Mouse (Mus musculus) kidney, adult 2 months (tissue): Measurements from ENCODE around the gene Col4a2. TPM values are rescaled to one million over a fixed set of nuclear protein-coding genes. Genes with fewer than 3 reads are reported as not detected.
A peak's percentile ranks its signal among the peaks of the same experiment; 100 is the strongest.
"Not testable (repeated sequence)": the region's sequence is repeated elsewhere in the genome, so short reads cannot be mapped to it uniquely, and the experiment has no call there.

ENCODE experiments used
- DNase-seq: peaks from one replicate; pipeline ENCODE4 v3.0.0; 2021
- H3K27ac ChIP-seq: fragments of 200-500 bp; 2 replicates; pipeline ENCODE4 v1.5.1; 2012; ENCODE audit warnings: low read depth, low read length, control low read depth, inconsistent platforms; ENCODE audit not compliant: insufficient read depth
- H3K27me3 ChIP-seq: fragments of 200-500 bp; replicated peaks from 2 replicates; pipeline ENCODE4 v1.6.1; 2012; ENCODE audit warnings: mild to moderate bottlenecking, moderate library complexity, low read length, inconsistent platforms; ENCODE audit not compliant: control insufficient read depth, insufficient read depth
- H3K36me3 ChIP-seq: fragments of 200-500 bp; 2 replicates; pipeline ENCODE4 v1.6.1; 2012; ENCODE audit warnings: mild to moderate bottlenecking, moderate library complexity, low read length, inconsistent platforms; ENCODE audit not compliant: control insufficient read depth, insufficient read depth
- H3K4me1 ChIP-seq: fragments of 200-500 bp; 2 replicates; pipeline ENCODE4 v1.6.1; 2011; ENCODE audit warnings: low read length; ENCODE audit not compliant: control insufficient read depth, insufficient read depth
- H3K4me3 ChIP-seq: fragments of 200-500 bp; 2 replicates; pipeline ENCODE4 v1.5.1; 2011; ENCODE audit warnings: mild to moderate bottlenecking, low read depth, low read length, control low read depth; ENCODE audit not compliant: insufficient read depth
- CTCF ChIP-seq: fragments of 200-500 bp; conservative IDR thresholded peaks from 2 replicates; pipeline ENCODE4 v1.5.1; 2011; ENCODE audit warnings: low read depth, mild to moderate bottlenecking, control low read depth, low read length, moderate library complexity, mixed read lengths; ENCODE audit not compliant: insufficient read depth, insufficient read length
- POLR2A ChIP-seq: fragments of 200-500 bp; IDR thresholded peaks from one replicate; pipeline ENCODE4 v1.6.1; 2011; ENCODE audit warnings: low read depth, low read length, control low read depth
- WGBS: fragments of 180-500 bp; shearing (Covaris S2); methylation state at CpG from one replicate; pipeline ENCODE4 v1.1.7; 2018; 5-methylcytosine and 5-hydroxymethylcytosine counted together
- polyA plus RNA-seq: library from polyadenylated mRNA; depleted of rRNA; stranded (reverse); fragments of >200 nt; gene quantifications from 2 replicates; pipeline ENCODE4 v1.2.3, GENCODE M21; 2012

Gene Col4a2
- polyA plus RNA-seq, 1 experiment = 75.6 TPM

- H3K27me3 ChIP-seq = no peaks in the 10 kb centered on the region
- H3K4me3 ChIP-seq = no peak overlapping the region
- H3K36me3 ChIP-seq = peaks cover 2% of the 10 kb centered on the region; the same call in 1 of the 2 replicates
- 96% methylated on average over 4 of the region's 4 CpGs for WGBS
- no peak for DNase-seq
- peak overlapping the region; percentile 44; the same call in 1 of the 2 replicates for H3K27ac ChIP-seq
- H3K4me1 ChIP-seq = peaks cover 49% of the 10 kb centered on the region
- TF ChIP-seq CTCF (no peak), POLR2A (no peak)
Measured at GRCm38 (mm10) chr8:11465619-11466018, 153.0 kb downstream of the Col4a2 start.

- not testable (repeated sequence) for H3K36me3 ChIP-seq, H3K4me3 ChIP-seq, H3K27me3 ChIP-seq, DNase-seq
- WGBS = 92% methylated on average over 5 of the region's 5 CpGs
- H3K4me1 ChIP-seq = peaks cover 56% of the 10 kb centered on the region
- peak overlapping the region; percentile 44 for H3K27ac ChIP-seq
Measured at GRCm38 (mm10) chr8:11466528-11466927, 153.9 kb downstream of the Col4a2 start.

GRCm38 (mm10) chr8:11469095-11469494 lies 156.5 kb downstream of the Col4a2 start:
- peaks cover 53% of the 10 kb centered on the region for H3K4me1 ChIP-seq
- TF ChIP-seq POLR2A (no peak), CTCF (peak; percentile 88)
- peak; percentile 86 for DNase-seq
- H3K27me3 ChIP-seq = no peaks in the 10 kb centered on the region
- H3K36me3 ChIP-seq = peaks cover 2% of the 10 kb centered on the region; the same call in 1 of the 2 replicates
- H3K4me3 ChIP-seq = no peak overlapping the region
- H3K27ac ChIP-seq = peak overlapping the region; percentile 92
- 11% methylated on average over 3 of the region's 3 CpGs for WGBS

GRCm38 (mm10) chr8:11470694-11471093 lies 158.1 kb downstream of the Col4a2 start:
- peak overlapping the region; percentile 92 for H3K27ac ChIP-seq
- no peaks in the 10 kb centered on the region for H3K27me3 ChIP-seq
- TF ChIP-seq POLR2A = no peak
- TF ChIP-seq CTCF = no peak
- peaks cover 54% of the 10 kb centered on the region for H3K4me1 ChIP-seq
- DNase-seq = peak; percentile 45
- no peak overlapping the region for H3K4me3 ChIP-seq
- 33% methylated on average over 7 of the region's 7 CpGs for WGBS
- H3K36me3 ChIP-seq = peaks cover 2% of the 10 kb centered on the region; the same call in 1 of the 2 replicates

- Histone ChIP-seq H3K4me1 (peaks cover 55% of the 10 kb centered on the region), H3K36me3 (peaks cover 2% of the 10 kb centered on the region; the same call in 1 of the 2 replicates), H3K27ac (peak overlapping the region; percentile 92), H3K27me3 (no peaks in the 10 kb centered on the region), H3K4me3 (no peak overlapping the region)
- TF ChIP-seq CTCF = no peak
- no peak for TF ChIP-seq POLR2A
- peak; percentile 96 for DNase-seq
- 33% methylated on average over 8 of the region's 8 CpGs for WGBS
Measured at GRCm38 (mm10) chr8:11471309-11471708, 158.7 kb downstream of the Col4a2 start.

- Histone ChIP-seq H3K4me1 (peaks cover 55% of the 10 kb centered on the region), H3K27me3 (no peaks in the 10 kb centered on the region), H3K36me3 (no peaks in the 10 kb centered on the region), H3K4me3 (no peak overlapping the region), H3K27ac (peak overlapping the region; percentile 92)
- 5% methylated on average over 4 of the region's 4 CpGs for WGBS
- DNase-seq = peak; percentile 96
- TF ChIP-seq POLR2A = no peak
- TF ChIP-seq CTCF = 0 out of 2 replicates have a peak, but pooled peaks have one; percentile 2
Measured at GRCm38 (mm10) chr8:11473072-11473471, 160.5 kb downstream of the Col4a2 start.

GRCm38 (mm10) chr8:11475397-11475796 lies 162.8 kb downstream of the Col4a2 start:
- Histone ChIP-seq H3K4me3 (no peak overlapping the region), H3K27me3 (no peaks in the 10 kb centered on the region), H3K27ac (peak overlapping the region; percentile 85; the same call in 1 of the 2 replicates), H3K36me3 (no peaks in the 10 kb centered on the region), H3K4me1 (peaks cover 47% of the 10 kb centered on the region)
- 34% methylated on average over 10 of the region's 10 CpGs for WGBS
- TF ChIP-seq CTCF = no peak
- no peak for TF ChIP-seq POLR2A
- DNase-seq = no peak
